Mouse (Mus musculus) monocyte, adult 59 days (primary cell): ENCODE results near the gene Echs1. TPM values are rescaled to one million over a fixed set of nuclear protein-coding genes. Genes with fewer than 3 reads are reported as not detected.

ENCODE experiments used
- total RNA-seq, 2 experiments: library from RNA; stranded (reverse); gene quantifications; one replicate each; pipeline ENCODE4 v1.2.4; 2023

Gene Echs1
- total RNA-seq, result 10 to 100 TPM; 46.0 to 50.2 TPM

DNA sequence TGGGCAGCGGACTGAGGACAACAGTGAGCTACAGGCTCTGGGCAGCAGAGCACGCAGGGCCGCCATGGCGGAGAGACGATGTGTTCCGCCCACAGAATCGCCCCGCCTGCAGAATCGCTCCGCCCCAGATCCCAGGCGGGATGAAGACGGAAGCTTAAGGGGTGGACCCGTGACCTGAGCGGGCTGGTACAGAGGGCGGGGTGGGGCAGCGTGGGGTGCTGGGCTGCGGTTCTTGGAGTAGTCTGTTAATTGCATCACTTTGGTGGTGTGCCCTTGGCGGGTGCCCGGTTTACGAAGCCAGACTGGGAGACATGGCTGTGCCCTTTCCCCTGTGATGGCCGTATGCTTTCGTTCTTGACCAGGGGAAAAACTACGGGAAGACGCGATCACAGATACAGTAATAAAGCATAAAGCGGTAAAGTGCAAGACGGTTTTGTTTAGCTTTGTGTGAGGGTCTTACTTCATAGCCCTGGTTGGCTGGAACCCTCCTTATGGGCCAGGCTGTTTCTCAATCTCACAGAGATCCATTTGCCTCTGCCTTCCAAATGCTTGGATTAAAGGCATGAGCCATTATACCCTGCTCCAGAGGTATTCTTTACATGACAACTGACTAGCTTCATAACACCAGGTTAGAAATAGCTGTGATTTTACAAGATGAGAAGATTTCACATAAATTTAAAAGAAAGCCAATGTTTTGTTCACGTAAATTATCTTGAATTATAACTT is at the start of gene Echs1:
Echs1 (minus strand) TSS at position 148 of the 726 bp plus-strand sequence.

DNA sequence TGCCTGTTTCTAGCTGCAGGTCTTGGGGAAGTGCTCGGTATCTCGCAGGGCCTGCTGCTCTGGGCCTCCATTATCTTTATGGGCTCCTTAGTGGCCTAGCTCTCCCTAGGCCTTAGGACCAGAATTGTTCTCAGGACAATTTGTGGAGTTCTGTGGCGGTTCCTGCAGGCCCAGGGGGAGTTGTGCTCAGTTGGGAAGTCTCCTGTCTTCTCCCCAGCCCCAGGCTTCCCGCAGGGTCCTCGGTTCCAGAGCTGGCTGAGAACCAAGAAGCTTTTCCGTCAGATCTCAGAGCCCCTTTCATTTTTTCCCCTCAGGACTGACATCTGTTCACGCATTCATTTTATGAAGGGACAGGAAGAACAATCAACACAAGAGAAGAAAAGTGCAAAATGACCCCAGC is 48.4 kb upstream of the Echs1 start, which contains the start of gene Olfr522:
Olfr522 (minus strand) TSS at position 101 of the 400 bp plus-strand sequence.

GRCm38 (mm10) chr7:140154218-140154927 is 38.1 kb upstream of the Echs1 start, which contains the start of gene Sprn:
Sprn (minus strand) TSS chr7:140154877.

DNA sequence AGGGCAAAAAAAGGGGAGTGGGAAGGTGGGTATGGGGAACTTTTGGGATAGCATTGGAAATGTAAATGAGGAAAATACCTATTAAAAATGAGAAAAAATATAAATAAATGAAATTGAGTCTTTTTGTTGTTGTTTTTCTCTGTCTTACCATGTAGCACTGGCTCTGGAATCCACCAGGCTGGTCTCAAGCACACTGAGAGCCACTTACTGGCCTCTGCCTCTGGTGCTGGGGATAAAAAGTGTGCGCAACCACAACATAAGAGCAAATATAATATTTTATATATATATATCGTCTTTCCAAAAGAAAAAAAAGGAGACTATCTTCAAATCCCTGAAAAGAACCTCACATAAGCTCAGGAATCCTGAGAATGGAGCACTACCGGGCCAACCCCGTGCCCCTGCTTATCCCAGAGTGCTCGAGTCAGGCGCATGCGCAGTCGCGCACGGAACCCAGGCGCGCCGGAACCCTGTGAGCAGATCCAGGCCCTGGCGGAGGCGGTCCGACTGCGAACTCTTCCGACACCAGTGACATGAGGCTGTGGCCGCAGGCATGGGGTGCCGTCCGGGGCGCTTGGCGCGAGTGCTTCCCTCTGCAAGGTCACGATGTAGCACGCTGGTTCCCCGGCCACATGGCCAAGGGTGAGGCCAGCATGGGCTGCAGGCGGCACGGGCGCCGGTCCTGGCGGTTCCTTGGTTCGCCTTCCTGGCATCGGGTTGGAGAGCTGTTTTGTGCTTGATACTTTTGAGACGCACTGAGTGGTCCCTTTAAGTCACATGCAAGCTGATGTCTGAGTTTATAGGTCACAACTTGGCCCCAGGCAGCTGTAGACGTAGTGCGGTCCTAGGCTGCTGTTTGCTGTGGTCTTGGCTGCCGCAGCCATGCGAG is 21.1 kb upstream of the Echs1 start, which contains the start of gene Mtg1:
Mtg1 (plus strand) TSS at position 430 of the 886 bp plus-strand sequence.

DNA sequence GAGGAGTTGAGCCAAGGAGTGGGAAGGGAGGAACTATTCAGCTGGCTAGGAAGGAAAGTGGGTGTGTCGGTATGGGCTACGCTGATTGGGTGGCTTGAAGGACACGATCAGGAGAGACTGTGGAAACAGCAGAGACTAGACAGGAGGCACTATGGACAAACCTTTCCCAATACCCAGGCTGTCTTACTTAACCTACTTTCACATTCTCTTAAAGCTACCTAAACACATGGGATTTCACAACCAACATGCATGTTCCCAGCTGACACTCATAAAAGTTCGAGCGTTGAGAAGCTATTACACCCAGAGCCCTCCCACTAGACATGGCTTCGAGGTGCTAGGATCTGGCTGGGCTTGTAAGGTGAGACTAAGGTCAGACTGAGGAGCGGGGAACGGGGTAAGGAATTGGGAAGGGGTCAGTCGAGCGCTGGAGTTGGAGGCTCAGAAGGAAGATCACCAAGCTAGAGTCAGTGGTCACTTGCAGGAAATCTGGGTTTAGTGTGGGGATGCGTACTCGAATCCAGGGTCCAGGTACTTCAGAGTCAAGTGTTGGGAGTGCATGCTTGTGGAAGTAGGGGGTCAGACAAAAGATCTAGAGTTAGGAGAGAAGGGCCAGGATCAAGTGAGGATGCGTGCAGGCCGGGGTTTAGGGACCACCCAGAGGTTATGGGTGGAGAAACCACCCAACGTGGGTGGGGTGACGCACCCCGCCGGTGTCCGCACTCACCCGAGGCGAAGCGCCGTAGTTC is 520 bp downstream of the Echs1 start, which contains the start of gene Paox:
Paox (plus strand) TSS at position 217 of the 746 bp plus-strand sequence.

DNA sequence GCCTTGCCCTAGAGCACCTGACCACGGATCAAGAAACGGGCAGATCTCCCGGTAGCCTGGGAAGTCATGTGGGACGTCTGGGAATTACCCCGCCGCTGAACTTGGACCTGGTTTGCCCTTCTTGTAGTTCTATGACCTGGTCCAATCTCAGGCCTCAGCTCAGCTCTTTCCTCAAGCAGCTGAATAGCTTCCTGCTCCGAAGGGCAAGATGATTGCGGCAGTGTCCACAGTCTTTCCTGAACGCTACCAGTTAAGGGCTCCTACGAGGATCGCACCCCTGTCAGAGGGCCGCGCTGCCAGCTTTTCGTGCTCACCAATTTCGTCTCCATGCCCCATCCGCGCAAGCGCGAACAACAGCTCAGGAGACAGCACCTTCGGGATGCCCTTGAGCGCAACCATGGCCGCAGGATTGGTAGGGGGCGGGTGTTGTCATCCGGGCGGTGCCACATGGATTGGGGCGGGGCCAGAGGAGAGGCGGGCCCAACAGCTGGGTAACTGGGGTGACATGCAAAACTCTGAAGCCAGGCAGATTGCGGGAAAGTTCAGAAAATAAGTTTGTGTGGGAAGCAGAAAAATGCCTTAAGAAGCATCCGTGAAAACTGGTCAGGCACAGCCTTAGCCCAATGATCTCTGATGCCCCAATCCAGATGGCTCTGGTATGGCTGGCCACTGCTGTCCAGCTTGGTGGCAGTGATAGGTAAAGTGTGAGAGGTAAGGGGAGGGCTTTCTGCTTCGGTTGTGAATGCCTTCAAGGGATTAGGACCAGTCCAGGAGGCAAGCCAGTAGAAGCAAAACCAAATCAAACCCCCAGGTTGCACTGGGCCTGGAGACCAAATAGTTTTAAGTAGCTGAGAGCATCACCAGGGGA is 14.0 kb downstream of the Echs1 start, which contains the start of gene Fuom:
Fuom (minus strand) TSS at position 449 of the 868 bp plus-strand sequence.

GRCm38 (mm10) chr7:140092924-140093528 is 23.2 kb downstream of the Echs1 start, which contains the start of gene Prap1:
Prap1 (plus strand) TSS chr7:140093395.

GRCm38 (mm10) chr7:140082242-140082678 is 34.0 kb downstream of the Echs1 start, which contains the start of gene Caly:
Caly (minus strand) TSS chr7:140082548.

Other genes with a start within 250 kb of the Echs1 start
- gene Kndc1, start 221.8 kb downstream of the Echs1 start, total RNA-seq, result under 1 TPM in 1 of 2 experiments, not detected in 1; 0.21 TPM
- under 1 TPM in 1 of 2 experiments, not detected in 1; 0.52 TPM for gene Utf1, start 172.7 kb downstream of the Echs1 start, total RNA-seq
- under 1 TPM; 0.55 to 0.81 TPM for gene 6430531B16Rik, start 137.7 kb downstream of the Echs1 start, total RNA-seq
- 10 to 100 TPM; 20.2 to 22.0 TPM for gene Adam8, start 123.9 kb downstream of the Echs1 start, total RNA-seq
- 10 to 100 TPM; 26.8 to 27.1 TPM for gene Zfp511, start 80.1 kb downstream of the Echs1 start, total RNA-seq
- gene Tubgcp2, start 79.8 kb downstream of the Echs1 start, total RNA-seq, result 10 to 100 TPM; 19.9 to 23.2 TPM
- not detected for gene Msx3, start 67.4 kb downstream of the Echs1 start, total RNA-seq
- not detected for gene Caly, start 33.9 kb downstream of the Echs1 start, total RNA-seq
- gene Prap1, start 23.1 kb downstream of the Echs1 start, total RNA-seq, result not detected
- 10 to 100 TPM in 1 of 2 experiments, 1 to 10 TPM in 1; 9.3 to 11.9 TPM for gene Fuom, start 14.0 kb downstream of the Echs1 start, total RNA-seq
- gene Paox, start 677 bp downstream of the Echs1 start, total RNA-seq, result 10 to 100 TPM; 18.6 to 26.3 TPM
- gene Mtg1, start 21.1 kb upstream of the Echs1 start, total RNA-seq, result 10 to 100 TPM in 1 of 2 experiments, 1 to 10 TPM in 1; 8.7 to 10.9 TPM
- gene Sprn, start 38.4 kb upstream of the Echs1 start, total RNA-seq, result not detected
- not detected for gene Olfr522, start 48.3 kb upstream of the Echs1 start, total RNA-seq
- not detected for gene Olfr523, start 56.7 kb upstream of the Echs1 start, total RNA-seq
- gene Olfr524, start 89.5 kb upstream of the Echs1 start, total RNA-seq, result not detected
- 1 to 10 TPM in 1 of 2 experiments, under 1 TPM in 1; 0.82 to 1.3 TPM for gene Cd163l1, start 101.8 kb upstream of the Echs1 start, total RNA-seq
- 1 to 10 TPM; 4.5 to 5.0 TPM for gene 5830411N06Rik, start 130.8 kb upstream of the Echs1 start, total RNA-seq
- not detected for gene Olfr525, start 204.4 kb upstream of the Echs1 start, total RNA-seq
- gene Olfr527, start 217.5 kb upstream of the Echs1 start, total RNA-seq, result not detected
- not detected for gene Olfr60, start 245.2 kb upstream of the Echs1 start, total RNA-seq